Mouse (Mus musculus): ENCODE measurements around the gene Ddah1. TPM values are rescaled to one million over a fixed set of nuclear protein-coding genes. Genes with fewer than 3 reads are reported as not detected.

Ddah1 gene
- polyA plus RNA-seq, 1 experiment from 2014 or later: 53.5 TPM

DNA sequence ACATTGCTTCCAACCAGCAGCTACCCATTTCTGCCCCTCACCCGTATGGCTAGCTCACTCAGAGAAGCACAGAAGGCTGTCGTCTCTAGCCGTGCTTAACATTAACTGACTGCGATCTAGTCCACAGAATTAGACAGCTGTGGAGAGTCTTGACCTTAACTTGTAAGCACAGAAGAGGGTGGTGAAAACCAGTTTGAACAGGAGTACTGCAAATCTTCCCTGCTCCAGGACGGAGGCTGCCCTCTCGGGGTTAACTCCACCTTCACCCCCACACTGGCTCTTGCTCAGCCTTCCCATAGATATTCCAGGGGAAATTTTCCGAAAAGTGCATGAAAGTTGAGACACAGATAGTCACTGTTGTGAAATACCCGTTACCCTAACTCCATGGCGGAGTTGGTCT lies 14.9 kb downstream of the Ddah1 start:
- H3K4me2 ChIP-seq (replicated peaks): no peak overlapping the region
- H3K36me3 ChIP-seq: no peaks in the 10 kb centered on the region

GRCm38 (mm10) chr3:145774336-145774735 lies 15.9 kb downstream of the Ddah1 start:
- Histone ChIP-seq H3K27me3 (replicated peaks) (no peaks in the 10 kb centered on the region), H3K4me2 (replicated peaks) (no peak overlapping the region), H3K4me1 (no peaks in the 10 kb centered on the region), H3K9ac (no peak overlapping the region), H3K36me3 (no peaks in the 10 kb centered on the region), H3K27ac (no peak overlapping the region), H3K4me3 (no peak overlapping the region), H3K9me3 (no peaks in the 10 kb centered on the region)
- ATAC-seq (ENCODE audit: low FRiP score, low read depth): no peak
- WGBS: 93% methylated on average over 7 of the region's 7 CpGs

More for the DNA sequence above, 14.9 kb downstream of the Ddah1 start:
- H3K4me3 ChIP-seq: no peak overlapping the region
- no peak overlapping the region for H3K27ac ChIP-seq
- no peak overlapping the region for H3K9ac ChIP-seq
- H3K9me3 ChIP-seq: no peaks in the 10 kb centered on the region
- 89% methylated on average over 9 of the region's 9 CpGs for WGBS
- H3K4me1 ChIP-seq: no peaks in the 10 kb centered on the region
- no peak for ATAC-seq (ENCODE audit: low FRiP score, low read depth)
- no peaks in the 10 kb centered on the region for H3K27me3 ChIP-seq (replicated peaks)

DNA sequence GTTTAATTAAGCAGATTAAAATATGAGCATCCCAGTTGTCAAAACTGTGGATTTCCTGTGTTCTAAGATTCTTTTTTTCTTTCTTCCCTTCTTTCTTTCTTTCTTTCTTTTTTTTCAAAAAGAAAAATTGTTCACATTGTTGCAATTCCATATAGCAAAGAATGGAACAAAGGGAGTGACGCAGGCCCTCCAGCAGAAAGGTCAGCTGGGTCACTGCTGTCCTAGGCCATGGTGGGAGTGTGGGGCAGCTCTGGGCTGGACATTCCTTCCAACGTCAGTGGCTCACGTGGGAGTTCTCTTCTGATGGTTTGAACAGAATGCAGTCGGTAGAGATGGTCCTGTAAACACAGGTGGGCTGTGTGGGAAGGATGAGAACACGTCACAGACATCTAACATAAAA lies 16.8 kb downstream of the Ddah1 start:
- WGBS: 39% methylated on average over 5 of the region's 5 CpGs
- ATAC-seq (ENCODE audit: low FRiP score, low read depth): no peak
- no peaks in the 10 kb centered on the region for H3K9me3 ChIP-seq
- H3K4me1 ChIP-seq: no peaks in the 10 kb centered on the region
- no peak overlapping the region for H3K4me3 ChIP-seq
- H3K27ac ChIP-seq: no peak overlapping the region
- no peaks in the 10 kb centered on the region for H3K27me3 ChIP-seq (replicated peaks)
- no peak overlapping the region for H3K9ac ChIP-seq
- no peak overlapping the region for H3K4me2 ChIP-seq (replicated peaks)
- no peaks in the 10 kb centered on the region for H3K36me3 ChIP-seq

- H3K4me1 ChIP-seq: no peaks in the 10 kb centered on the region; the same call in 1 of the 2 replicates
- ATAC-seq (ENCODE audit: low FRiP score, low read depth): no peak
- no peaks in the 10 kb centered on the region for H3K9me3 ChIP-seq
- H3K27ac ChIP-seq: no peak overlapping the region
- H3K4me3 ChIP-seq: no peak overlapping the region
- H3K9ac ChIP-seq: no peak overlapping the region
- 95% methylated on average over 5 of the region's 5 CpGs for WGBS
- no peaks in the 10 kb centered on the region for H3K27me3 ChIP-seq (replicated peaks)
- no peaks in the 10 kb centered on the region for H3K36me3 ChIP-seq
- no peak overlapping the region for H3K4me2 ChIP-seq (replicated peaks)
Observed at GRCm38 (mm10) chr3:145775862-145776261, 17.4 kb downstream of the Ddah1 start.

- H3K9me3 ChIP-seq: no peaks in the 10 kb centered on the region
- WGBS: 89% methylated on average over 15 of the region's 15 CpGs
- H3K27me3 ChIP-seq (replicated peaks): no peaks in the 10 kb centered on the region
- H3K4me3 ChIP-seq: no peak overlapping the region
- H3K27ac ChIP-seq: no peak overlapping the region
- ATAC-seq (ENCODE audit: low FRiP score, low read depth): no peak
- no peaks in the 10 kb centered on the region; the same call in 1 of the 2 replicates for H3K4me1 ChIP-seq
- H3K4me2 ChIP-seq (replicated peaks): no peak overlapping the region
- H3K36me3 ChIP-seq: no peaks in the 10 kb centered on the region
- no peak overlapping the region for H3K9ac ChIP-seq
Observed at GRCm38 (mm10) chr3:145777006-145777405, 18.5 kb downstream of the Ddah1 start.

DNA sequence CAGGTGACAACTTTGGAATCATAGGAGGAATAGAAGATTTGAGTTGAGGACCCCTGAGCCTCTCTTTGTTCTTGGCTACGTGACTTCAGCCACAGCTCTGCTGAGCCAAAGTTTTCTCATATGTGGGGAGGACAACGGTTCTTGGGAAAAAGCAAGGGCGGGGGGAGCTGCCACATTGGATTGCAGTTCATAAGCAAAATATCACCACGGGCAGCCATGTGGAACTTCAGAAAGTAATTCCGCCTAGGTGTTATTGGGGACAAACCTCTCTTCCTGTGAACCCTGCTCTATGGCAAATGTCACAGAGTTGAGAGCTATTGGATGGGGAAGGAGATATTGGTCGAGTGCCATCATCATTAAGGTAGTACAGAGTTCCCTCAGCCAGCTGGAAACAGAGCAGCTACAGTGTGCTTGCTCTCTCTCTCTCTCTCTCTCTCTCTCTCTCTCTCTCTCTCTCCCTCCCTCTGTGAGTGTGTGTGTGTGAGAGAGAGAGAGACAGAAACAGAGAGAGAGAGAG lies 20.0 kb downstream of the Ddah1 start:
- no peaks in the 10 kb centered on the region for H3K27me3 ChIP-seq (replicated peaks)
- no peak overlapping the region for H3K4me2 ChIP-seq (replicated peaks)
- no peak overlapping the region for H3K9ac ChIP-seq
- H3K9me3 ChIP-seq: no peaks in the 10 kb centered on the region
- 85% methylated on average over 6 of the region's 6 CpGs for WGBS
- ATAC-seq (ENCODE audit: low FRiP score, low read depth): no peak
- no peaks in the 10 kb centered on the region; the same call in 1 of the 2 replicates for H3K4me1 ChIP-seq
- no peak overlapping the region for H3K4me3 ChIP-seq
- H3K36me3 ChIP-seq: no peaks in the 10 kb centered on the region
- no peak overlapping the region for H3K27ac ChIP-seq

DNA sequence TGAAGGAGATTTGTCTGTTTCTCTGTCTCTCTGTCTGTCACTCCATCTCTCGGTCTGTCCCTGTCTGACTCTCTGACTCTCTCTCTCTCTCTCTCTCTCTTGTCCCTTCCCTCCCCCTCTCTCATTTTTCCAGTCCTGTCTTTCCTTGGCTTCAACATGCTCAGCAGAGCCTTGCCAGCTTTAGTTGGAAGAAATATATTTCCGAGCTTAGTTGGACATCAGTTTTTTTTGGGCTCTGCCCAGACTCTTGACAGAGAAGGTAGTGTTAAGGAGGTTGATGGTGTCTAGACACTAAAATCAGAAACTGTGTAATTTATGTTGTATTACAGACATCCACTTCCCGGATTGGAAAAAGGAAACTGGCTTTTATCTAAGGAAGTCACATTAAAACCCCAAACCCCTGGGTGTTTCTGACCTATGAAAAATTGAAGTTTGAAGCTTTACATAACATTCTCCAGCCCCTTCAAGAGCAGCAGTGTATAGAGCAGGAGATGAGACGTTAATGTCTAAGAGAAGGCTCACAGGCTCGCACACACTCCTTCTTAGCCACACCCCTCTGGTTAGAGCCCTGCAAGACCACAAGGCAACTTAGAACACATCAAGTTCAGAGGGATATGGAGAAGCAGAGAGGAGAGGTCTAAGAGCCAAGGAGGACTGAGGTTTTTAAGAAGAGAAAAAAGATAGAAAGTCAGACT lies 21.0 kb downstream of the Ddah1 start:
- Histone ChIP-seq H3K9ac (no peak overlapping the region), H3K36me3 (no peaks in the 10 kb centered on the region), H3K4me2 (replicated peaks) (no peak overlapping the region), H3K4me1 (no peaks in the 10 kb centered on the region; the same call in 1 of the 2 replicates), H3K4me3 (no peak overlapping the region), H3K9me3 (no peaks in the 10 kb centered on the region), H3K27me3 (replicated peaks) (no peaks in the 10 kb centered on the region), H3K27ac (no peak overlapping the region)
- WGBS: 59% methylated on average over 5 of the region's 5 CpGs
- ATAC-seq (ENCODE audit: low FRiP score, low read depth): no peak

DNA sequence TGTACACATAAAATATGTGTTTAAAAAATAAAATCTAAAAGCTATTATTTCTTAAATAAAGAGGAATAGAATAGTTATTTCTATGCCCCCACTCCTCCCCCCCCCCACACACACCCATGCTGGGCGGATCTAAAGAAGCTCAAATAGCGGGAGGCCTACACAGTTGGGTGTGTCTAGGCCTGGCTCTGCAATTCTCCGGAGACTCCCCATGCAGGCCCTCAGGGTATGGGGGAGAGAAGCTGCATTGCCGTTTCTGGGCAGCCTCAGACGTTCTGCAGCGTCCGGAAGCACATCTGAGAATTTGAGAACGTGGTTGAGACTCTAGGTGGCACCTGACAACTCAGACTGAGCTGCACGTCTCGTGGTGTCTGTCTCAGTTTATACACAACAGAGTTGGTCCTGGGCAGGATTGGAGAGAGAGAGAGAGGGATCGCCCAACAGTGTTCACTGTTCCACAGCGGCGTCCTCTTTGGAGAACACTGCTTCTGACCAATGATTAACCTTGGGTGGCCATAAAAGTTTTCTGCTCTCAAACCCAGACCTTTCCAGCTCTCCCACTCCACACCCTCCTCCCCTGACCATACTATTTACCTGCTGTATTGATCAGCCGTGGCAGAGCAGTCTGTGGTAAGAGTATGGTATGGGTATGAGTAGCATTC lies 22.4 kb downstream of the Ddah1 start:
- no peak for ATAC-seq (ENCODE audit: low FRiP score, low read depth)
- H3K4me2 ChIP-seq (replicated peaks): no peak overlapping the region
- H3K36me3 ChIP-seq: no peaks in the 10 kb centered on the region

DNA sequence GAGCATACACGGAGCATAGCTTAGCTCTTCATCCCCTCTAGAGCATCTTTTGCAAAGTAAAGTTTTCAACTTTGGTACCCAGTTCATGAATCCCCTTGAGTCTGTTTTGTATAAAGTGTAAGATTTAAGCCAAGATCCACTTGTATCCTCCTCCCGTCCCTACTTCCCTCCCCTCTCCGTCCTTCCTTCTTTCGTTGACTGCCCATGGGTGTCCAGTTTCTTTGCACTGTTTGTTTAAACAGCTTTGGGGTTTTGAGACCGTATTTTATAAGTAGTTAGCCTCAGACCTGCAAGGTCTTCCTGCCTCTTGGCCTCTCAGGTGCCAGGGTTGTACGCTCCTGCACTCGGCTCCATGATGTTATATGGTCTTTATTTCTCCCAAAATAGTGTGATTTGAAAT lies 26.8 kb downstream of the Ddah1 start:
- ATAC-seq (ENCODE audit: low FRiP score, low read depth): no peak
- 72% methylated on average over 7 of the region's 7 CpGs for WGBS
- H3K27me3 ChIP-seq (replicated peaks): no peaks in the 10 kb centered on the region
- H3K36me3 ChIP-seq: no peaks in the 10 kb centered on the region
- H3K4me2 ChIP-seq (replicated peaks): no peak overlapping the region
- H3K27ac ChIP-seq: no peak overlapping the region
- H3K4me3 ChIP-seq: no peak overlapping the region
- H3K9ac ChIP-seq: no peak overlapping the region
- H3K4me1 ChIP-seq: no peaks in the 10 kb centered on the region; the same call in 1 of the 2 replicates
- H3K9me3 ChIP-seq: no peaks in the 10 kb centered on the region

More for the DNA sequence above, 22.4 kb downstream of the Ddah1 start:
- no peak overlapping the region for H3K4me3 ChIP-seq
- 54% methylated on average over 14 of the region's 14 CpGs for WGBS
- H3K27ac ChIP-seq: no peak overlapping the region
- no peaks in the 10 kb centered on the region for H3K9me3 ChIP-seq
- H3K27me3 ChIP-seq (replicated peaks): no peaks in the 10 kb centered on the region
- no peaks in the 10 kb centered on the region; the same call in 1 of the 2 replicates for H3K4me1 ChIP-seq
- H3K9ac ChIP-seq: no peak overlapping the region

GRCm38 (mm10) chr3:145787303-145787702 lies 28.8 kb downstream of the Ddah1 start:
- ATAC-seq (ENCODE audit: low FRiP score, low read depth): no peak
- Histone ChIP-seq H3K4me1 (no peaks in the 10 kb centered on the region), H3K36me3 (no peaks in the 10 kb centered on the region), H3K4me2 (replicated peaks) (no peak overlapping the region), H3K27me3 (replicated peaks) (no peaks in the 10 kb centered on the region), H3K9ac (no peak overlapping the region), H3K9me3 (no peaks in the 10 kb centered on the region), H3K4me3 (no peak overlapping the region), H3K27ac (no peak overlapping the region)
- 86% methylated on average over 9 of the region's 9 CpGs for WGBS

- no peaks in the 10 kb centered on the region for H3K27me3 ChIP-seq (replicated peaks)
- 92% methylated on average over 7 of the region's 7 CpGs for WGBS
- H3K4me2 ChIP-seq (replicated peaks): no peak overlapping the region
- no peaks in the 10 kb centered on the region for H3K9me3 ChIP-seq
- no peak overlapping the region for H3K4me3 ChIP-seq
- no peak overlapping the region for H3K27ac ChIP-seq
- no peak overlapping the region for H3K9ac ChIP-seq
- H3K36me3 ChIP-seq: no peaks in the 10 kb centered on the region
- no peaks in the 10 kb centered on the region for H3K4me1 ChIP-seq
- ATAC-seq (ENCODE audit: low FRiP score, low read depth): no peak
Observed at GRCm38 (mm10) chr3:145789114-145789513, 30.6 kb downstream of the Ddah1 start.

GRCm38 (mm10) chr3:145790233-145790632 lies 31.8 kb downstream of the Ddah1 start:
- Histone ChIP-seq H3K4me2 (replicated peaks) (no peak overlapping the region), H3K27me3 (replicated peaks) (no peaks in the 10 kb centered on the region), H3K9ac (no peak overlapping the region), H3K4me3 (no peak overlapping the region), H3K27ac (no peak overlapping the region), H3K4me1 (no peaks in the 10 kb centered on the region), H3K9me3 (no peaks in the 10 kb centered on the region), H3K36me3 (no peaks in the 10 kb centered on the region)
- WGBS: 85% methylated on average over 3 of the region's 3 CpGs
- no peak for ATAC-seq (ENCODE audit: low FRiP score, low read depth)

All from neural tube, embryonic 12.5 days (tissue).